Mouse (Mus musculus) cerebellum, adult (tissue): ENCODE measurements around the gene Pogz.
"Not testable (repeated sequence)": the region's sequence is repeated elsewhere in the genome, so short reads cannot be mapped to it uniquely, and the experiment has no call there.

Experiments
- ATAC-seq: cut with Nextera tagmentation; 2 replicates; pipeline ENCODE4 v1.9.2; 2017; ENCODE audit warnings: mild to moderate bottlenecking, moderate library complexity, mixed read lengths; ENCODE audit not compliant: insufficient number of reproducible peaks, low FRiP score, low TSS enrichment

The Pogz gene

GRCm38 (mm10) chr3:94832100-94832499, 5.3 kb upstream of the Pogz start:
- no peak for ATAC-seq

- ATAC-seq = no peak
Observed at GRCm38 (mm10) chr3:94832701-94833100, 4.7 kb upstream of the Pogz start.

GRCm38 (mm10) chr3:94833358-94833757, 4.0 kb upstream of the Pogz start:
- ATAC-seq = no peak

- no peak for ATAC-seq
Observed at GRCm38 (mm10) chr3:94835396-94835795, 2.0 kb upstream of the Pogz start.

GRCm38 (mm10) chr3:94837959-94838496, 661 bp downstream of the Pogz start:
- peak; percentile 78 for ATAC-seq

- no peak for ATAC-seq
Observed at GRCm38 (mm10) chr3:94838631-94839030, 1.3 kb downstream of the Pogz start.

GRCm38 (mm10) chr3:94839101-94839500, 1.7 kb downstream of the Pogz start:
- ATAC-seq = no peak

GRCm38 (mm10) chr3:94847382-94847781, 10.0 kb downstream of the Pogz start:
- ATAC-seq = no peak

- no peak for ATAC-seq
Observed at GRCm38 (mm10) chr3:94849338-94849737, 12.0 kb downstream of the Pogz start.

- ATAC-seq = no peak
Observed at GRCm38 (mm10) chr3:94851731-94852130, 14.4 kb downstream of the Pogz start.

- no peak for ATAC-seq
Observed at GRCm38 (mm10) chr3:94852215-94852614, 14.8 kb downstream of the Pogz start.

- no peak for ATAC-seq
Observed at GRCm38 (mm10) chr3:94859471-94859870, 22.1 kb downstream of the Pogz start.

GRCm38 (mm10) chr3:94869011-94869410, 31.6 kb downstream of the Pogz start:
- no peak for ATAC-seq

GRCm38 (mm10) chr3:94878618-94879017, 41.3 kb downstream of the Pogz start:
- no peak for ATAC-seq

- no peak for ATAC-seq
Observed at GRCm38 (mm10) chr3:94881840-94882239, 44.5 kb downstream of the Pogz start.

- ATAC-seq = no peak
Observed at GRCm38 (mm10) chr3:94882579-94882978, 45.2 kb downstream of the Pogz start.

GRCm38 (mm10) chr3:94886316-94887224, 49.2 kb downstream of the Pogz start, which contains the start of gene Psmb4:
Psmb4 (minus strand) TSS chr3:94886961.
- ATAC-seq = peak; percentile 95

- ATAC-seq = no peak
Observed at GRCm38 (mm10) chr3:94888595-94888994, 51.2 kb downstream of the Pogz start.

GRCm38 (mm10) chr3:94894076-94894475, 56.7 kb downstream of the Pogz start:
- no peak for ATAC-seq

GRCm38 (mm10) chr3:94902747-94903146, 65.4 kb downstream of the Pogz start:
- ATAC-seq = no peak

- ATAC-seq = not testable (repeated sequence)
Observed at GRCm38 (mm10) chr3:94904759-94905158, 67.4 kb downstream of the Pogz start.

- ATAC-seq = no peak
Observed at GRCm38 (mm10) chr3:94906482-94906881, 69.1 kb downstream of the Pogz start.
